Mouse (Mus musculus) stomach, embryonic 16.5 days (tissue): ENCODE data around the gene Lsmem1. TPM values are rescaled to one million over a fixed set of nuclear protein-coding genes. Genes with fewer than 3 reads are reported as not detected.

Source experiments
- ATAC-seq: fragments of 200-750 bp; cut with Nextera tagmentation; 2 replicates; pipeline ENCODE4 v1.8.0; 2017; ENCODE audit warnings: moderate number of reproducible peaks, moderate TSS enrichment; ENCODE audit not compliant: insufficient read depth, low FRiP score
- H3K27ac ChIP-seq: fragments of 300-500 bp; sonication (generic); 2 replicates; pipeline ENCODE4 v1.5.1; 2014; ENCODE audit warnings: low read length
- H3K27me3 ChIP-seq: fragments of 300-500 bp; sonication (generic); 2 replicates; pipeline ENCODE4 v1.6.1; 2014; ENCODE audit warnings: low read length, control low read depth, mixed read lengths; ENCODE audit not compliant: control insufficient read depth, insufficient read depth
- H3K36me3 ChIP-seq: fragments of 300-500 bp; sonication (generic); 2 replicates; pipeline ENCODE4 v1.6.1; 2014; ENCODE audit warnings: low read length; ENCODE audit not compliant: control insufficient read depth, insufficient read depth
- H3K4me1 ChIP-seq: fragments of 300-500 bp; sonication (generic); 2 replicates; pipeline ENCODE4 v1.6.1; 2014; ENCODE audit warnings: low read length, control low read depth, mixed read lengths; ENCODE audit not compliant: control insufficient read depth, insufficient read depth
- H3K4me2 ChIP-seq: fragments of 300-500 bp; sonication (generic); 2 replicates; pipeline ENCODE4 v1.6.1; 2014; ENCODE audit warnings: low read depth, low read length, mixed read lengths
- H3K4me3 ChIP-seq: fragments of 300-500 bp; sonication (generic); replicated peaks from 2 replicates; pipeline ENCODE4 v1.5.1; 2014; ENCODE audit warnings: mild to moderate bottlenecking, low read length
- H3K9ac ChIP-seq: fragments of 300-500 bp; sonication (generic); 2 replicates; pipeline ENCODE4 v1.6.1; 2014; ENCODE audit warnings: low read length
- H3K9me3 ChIP-seq: fragments of 300-500 bp; sonication (generic); replicated peaks from 2 replicates; pipeline ENCODE4 v1.6.1; 2016; ENCODE audit warnings: low read length, control low read depth; ENCODE audit not compliant: control insufficient read depth
- WGBS: fragments of 180-500 bp; shearing (Covaris S2); extraction: QIAGEN DNeasy Blood & Tissue Kit; methylation state at CpG from one replicate; pipeline ENCODE4 v1.1.7; 2014; 5-methylcytosine and 5-hydroxymethylcytosine counted together
- polyA plus RNA-seq: library from polyadenylated mRNA; unstranded; fragments of >200 nt; fragmentation: Nextera tagmentation; extraction: Ambion mirVana; gene quantifications from 2 replicates; pipeline ENCODE4 v1.2.1, GENCODE M21; 2015

The Lsmem1 gene
- polyA plus RNA-seq, 1 experiment from 2014 or later = 0.68 TPM

- no peak overlapping the region for H3K4me2 ChIP-seq
- no peak overlapping the region for H3K9ac ChIP-seq
- 98% methylated on average over 1 of the region's 1 CpGs for WGBS
- no peak for ATAC-seq
- H3K27ac ChIP-seq = no peak overlapping the region
- no peaks in the 10 kb centered on the region for H3K9me3 ChIP-seq
- H3K4me1 ChIP-seq = no peaks in the 10 kb centered on the region
- H3K4me3 ChIP-seq = no peak overlapping the region
- H3K36me3 ChIP-seq = no peaks in the 10 kb centered on the region
- no peaks in the 10 kb centered on the region for H3K27me3 ChIP-seq
These were observed 29.6 kb downstream of the Lsmem1 start for GRCm38 (mm10) chr12:40169675-40170074.

- ATAC-seq = peak; percentile 60
- Histone ChIP-seq H3K9ac (no peak overlapping the region), H3K4me3 (no peak overlapping the region), H3K27me3 (no peaks in the 10 kb centered on the region), H3K9me3 (no peaks in the 10 kb centered on the region), H3K4me1 (no peaks in the 10 kb centered on the region), H3K4me2 (no peak overlapping the region), H3K27ac (no peak overlapping the region), H3K36me3 (no peaks in the 10 kb centered on the region)
- 8% methylated on average over 2 of the region's 2 CpGs for WGBS
These were observed 34.7 kb downstream of the Lsmem1 start for GRCm38 (mm10) chr12:40164621-40165020.

GRCm38 (mm10) chr12:40160777-40161176 is 38.5 kb downstream of the Lsmem1 start:
- H3K36me3 ChIP-seq = no peaks in the 10 kb centered on the region
- no peaks in the 10 kb centered on the region for H3K27me3 ChIP-seq
- no peaks in the 10 kb centered on the region for H3K4me1 ChIP-seq
- no peak overlapping the region for H3K4me3 ChIP-seq
- H3K9ac ChIP-seq = no peak overlapping the region
- 58% methylated on average over 2 of the region's 2 CpGs for WGBS
- H3K9me3 ChIP-seq = no peaks in the 10 kb centered on the region
- no peak overlapping the region for H3K4me2 ChIP-seq
- no peak overlapping the region for H3K27ac ChIP-seq
- no peak for ATAC-seq

GRCm38 (mm10) chr12:40154188-40154587 is 45.1 kb downstream of the Lsmem1 start:
- Histone ChIP-seq H3K9ac (no peak overlapping the region), H3K4me2 (no peak overlapping the region), H3K27me3 (no peaks in the 10 kb centered on the region), H3K4me1 (no peaks in the 10 kb centered on the region), H3K4me3 (no peak overlapping the region), H3K9me3 (no peaks in the 10 kb centered on the region), H3K36me3 (no peaks in the 10 kb centered on the region), H3K27ac (no peak overlapping the region)
- ATAC-seq = no peak
- WGBS = 84% methylated on average over 6 of the region's 6 CpGs

GRCm38 (mm10) chr12:40152353-40153069 is 46.8 kb downstream of the Lsmem1 start:
- no peaks in the 10 kb centered on the region for H3K27me3 ChIP-seq
- H3K9ac ChIP-seq = no peak overlapping the region
- no peak overlapping the region for H3K4me3 ChIP-seq
- H3K9me3 ChIP-seq = no peaks in the 10 kb centered on the region
- H3K27ac ChIP-seq = no peak overlapping the region
- H3K4me2 ChIP-seq = no peak overlapping the region
- H3K36me3 ChIP-seq = no peaks in the 10 kb centered on the region
- no peak for ATAC-seq
- H3K4me1 ChIP-seq = no peaks in the 10 kb centered on the region
- WGBS = 66% methylated on average over 8 of the region's 8 CpGs

GRCm38 (mm10) chr12:40147319-40147718 is 52.0 kb downstream of the Lsmem1 start:
- Histone ChIP-seq H3K36me3 (no peaks in the 10 kb centered on the region), H3K9ac (no peak overlapping the region), H3K27ac (no peak overlapping the region), H3K4me3 (no peak overlapping the region), H3K4me2 (no peak overlapping the region), H3K27me3 (no peaks in the 10 kb centered on the region), H3K9me3 (no peaks in the 10 kb centered on the region), H3K4me1 (no peaks in the 10 kb centered on the region)
- ATAC-seq = peak; percentile 73
- 49% methylated on average over 4 of the region's 4 CpGs for WGBS

GRCm38 (mm10) chr12:40146510-40146909 is 52.8 kb downstream of the Lsmem1 start:
- Histone ChIP-seq H3K4me1 (no peaks in the 10 kb centered on the region), H3K36me3 (no peaks in the 10 kb centered on the region), H3K4me3 (no peak overlapping the region), H3K27ac (no peak overlapping the region), H3K9me3 (no peaks in the 10 kb centered on the region), H3K9ac (no peak overlapping the region), H3K4me2 (no peak overlapping the region), H3K27me3 (no peaks in the 10 kb centered on the region)
- ATAC-seq = no peak
- WGBS = 69% methylated on average over 5 of the region's 5 CpGs

GRCm38 (mm10) chr12:40140706-40141105 is 58.6 kb downstream of the Lsmem1 start:
- Histone ChIP-seq H3K27me3 (no peaks in the 10 kb centered on the region), H3K4me1 (no peaks in the 10 kb centered on the region), H3K9ac (no peak overlapping the region), H3K4me3 (no peak overlapping the region), H3K4me2 (no peak overlapping the region), H3K27ac (no peak overlapping the region), H3K9me3 (no peaks in the 10 kb centered on the region), H3K36me3 (no peaks in the 10 kb centered on the region)
- WGBS = 62% methylated on average over 5 of the region's 5 CpGs
- ATAC-seq = no peak

GRCm38 (mm10) chr12:40139484-40140245 is 59.6 kb downstream of the Lsmem1 start:
- H3K4me2 ChIP-seq = no peak overlapping the region
- no peaks in the 10 kb centered on the region for H3K9me3 ChIP-seq
- H3K27me3 ChIP-seq = 0 out of 2 replicates have a peak, but pooled peaks cover under 1% of the 10 kb centered on the region
- no peak overlapping the region for H3K4me3 ChIP-seq
- WGBS = 75% methylated on average over 8 of the region's 8 CpGs
- no peak overlapping the region for H3K9ac ChIP-seq
- ATAC-seq = no peak
- H3K4me1 ChIP-seq = no peaks in the 10 kb centered on the region
- no peaks in the 10 kb centered on the region for H3K36me3 ChIP-seq
- no peak overlapping the region for H3K27ac ChIP-seq
